Mouse (Mus musculus) layer of hippocampus, postnatal 10 days (tissue): ENCODE results near the gene Rbm48. TPM values are rescaled to one million over a fixed set of nuclear protein-coding genes. Genes with fewer than 3 reads are reported as not detected.

Source experiments
- DNase-seq, 2 experiments: peaks; one replicate each; pipeline ENCODE4 v3.0.0; 2021; ENCODE audit warnings: low spot score in 2 of 2
- total RNA-seq, 2 experiments: library from RNA; stranded (reverse); gene quantifications; 2 replicates each; pipeline ENCODE4 v1.2.3; 2021

The Rbm48 gene
- total RNA-seq, 2 experiments from 2014 or later, result 11.2 to 12.7 TPM

- no peak for DNase-seq
Measured at GRCm38 (mm10) chr5:3554198-3554597, 42.2 kb downstream of the Rbm48 start.

GRCm38 (mm10) chr5:3551481-3551880 is 44.9 kb downstream of the Rbm48 start:
- no peak for DNase-seq

- DNase-seq, result no peak
Measured at GRCm38 (mm10) chr5:3546226-3546625, 50.2 kb downstream of the Rbm48 start.

GRCm38 (mm10) chr5:3544480-3544769 is 52.0 kb downstream of the Rbm48 start:
- DNase-seq, result no peak

- peak; percentile 99 for DNase-seq
Measured at GRCm38 (mm10) chr5:3543629-3544479, 52.5 kb downstream of the Rbm48 start, which contains the start of gene Fam133b. TSS of gene Fam133b (plus strand) at chr5:3543833.

- no peak for DNase-seq
Measured at GRCm38 (mm10) chr5:3541871-3542270, 54.5 kb downstream of the Rbm48 start.

- no peak for DNase-seq
Measured at GRCm38 (mm10) chr5:3538505-3539472, 57.6 kb downstream of the Rbm48 start.

- DNase-seq, result no peak
Measured at GRCm38 (mm10) chr5:3536592-3537212, 59.7 kb downstream of the Rbm48 start.

Other genes with a start within 250 kb of the Rbm48 start
- 10 to 100 TPM; 41.7 to 42.1 TPM for gene Fam133b, start 52.8 kb downstream of the Rbm48 start, total RNA-seq
- gene 1700109H08Rik, start 25.0 kb downstream of the Rbm48 start, total RNA-seq, result 1 to 10 TPM; 5.6 to 6.9 TPM
- gene Pex1, start 519 bp downstream of the Rbm48 start, total RNA-seq, result 10 to 100 TPM; 22.9 to 27.5 TPM
- not detected for gene Tmbim7, start 54.6 kb upstream of the Rbm48 start, total RNA-seq
- gene Gatad1, start 60.6 kb upstream of the Rbm48 start, total RNA-seq, result 100 to 1,000 TPM; 112 to 131 TPM
- gene Ankib1, start 206.3 kb upstream of the Rbm48 start, total RNA-seq, result 10 to 100 TPM; 68.7 to 72.9 TPM
- 10 to 100 TPM; 44.2 to 47.1 TPM for gene Krit1, start 206.6 kb upstream of the Rbm48 start, total RNA-seq
- not detected for gene Lrrd1, start 248.6 kb upstream of the Rbm48 start, total RNA-seq